In genomic region chr8:95609406-95609805, GRCm38 (mm10) we compare ENCODE assay signal across 43 mouse cellular contexts. TPM values are rescaled to one million over a fixed set of nuclear protein-coding genes. Genes with fewer than 3 reads are reported as not detected.
"Had no signal": no experiment of that assay in that cellular context is flagged by ENCODE, and none has a peak within 500 bp of the region (broad histone marks: within the 10 kb centered on the region; RNA-seq: fewer than 3 reads in every experiment).

No protein-coding gene starts in this region.

- H3K36me3 ChIP-seq: heart, embryonic 10.5 days; heart, embryonic 12.5 days; heart, embryonic 13.5 days; heart, embryonic 15.5 days; hindbrain, embryonic 10.5 days; hindbrain, embryonic 12.5 days; hindbrain, embryonic 13.5 days; hindbrain, embryonic 15.5 days; intestine, embryonic 15.5 days; kidney, embryonic 15.5 days had no signal

- H3K4me3 ChIP-seq: heart, embryonic 10.5 days; heart, embryonic 12.5 days; heart, embryonic 13.5 days; heart, embryonic 15.5 days; hindbrain, embryonic 10.5 days; hindbrain, embryonic 12.5 days; hindbrain, embryonic 13.5 days; hindbrain, embryonic 15.5 days; intestine, embryonic 15.5 days; kidney, embryonic 15.5 days; layer of hippocampus, adult 2 months had no signal

- ATAC-seq: hindbrain, embryonic 16.5 days; hindbrain, postnatal 0 days; inflammation-experienced regulatory T-cells, adult 6 months; intestine, embryonic 15.5 days; intestine, embryonic 16.5 days; intestine, postnatal 0 days had no signal

- H3K27me3 ChIP-seq: heart, embryonic 15.5 days; hindbrain, embryonic 12.5 days; hindbrain, embryonic 15.5 days had no signal

- DNase-seq: heart, postnatal 10 days; heart, postnatal 14 days; heart, postnatal 36 days; heart, postnatal 4 days; kidney, adult 11 months; kidney, adult 18-20 months; kidney, adult 2 months; kidney, adult 8-10 months; kidney, adult 9 months; kidney, postnatal 10 days; kidney, postnatal 14 days; kidney, postnatal 25 days; kidney, postnatal 36 days; kidney, postnatal 4 days; layer of hippocampus, adult 9-11 months; layer of hippocampus, postnatal 36 days had no signal

- H3K9me3 ChIP-seq: heart, embryonic 10.5 days; heart, embryonic 12.5 days; heart, embryonic 13.5 days; heart, embryonic 15.5 days; hindbrain, embryonic 10.5 days; hindbrain, embryonic 12.5 days; hindbrain, embryonic 13.5 days; hindbrain, embryonic 15.5 days; intestine, embryonic 15.5 days; kidney, embryonic 15.5 days had no signal

- H3K9ac ChIP-seq: heart, embryonic 12.5 days; heart, embryonic 13.5 days; heart, embryonic 15.5 days; hindbrain, embryonic 12.5 days; hindbrain, embryonic 13.5 days; hindbrain, embryonic 14.5 days; hindbrain, embryonic 15.5 days; intestine, embryonic 15.5 days; kidney, embryonic 15.5 days had no signal

- H3K4me1 ChIP-seq: hindbrain, embryonic 15.5 days; intestine, embryonic 15.5 days; kidney, embryonic 15.5 days had no signal

- H3K4me2 ChIP-seq: heart, embryonic 11.5 days; heart, embryonic 12.5 days; heart, embryonic 13.5 days; heart, embryonic 15.5 days; hindbrain, embryonic 12.5 days; hindbrain, embryonic 13.5 days; hindbrain, embryonic 14.5 days; hindbrain, embryonic 15.5 days; intestine, embryonic 15.5 days; kidney, embryonic 15.5 days had no signal

- H3K27ac ChIP-seq: heart, embryonic 10.5 days; heart, embryonic 13.5 days; heart, embryonic 15.5 days; hindbrain, embryonic 10.5 days; hindbrain, embryonic 12.5 days; hindbrain, embryonic 13.5 days; hindbrain, embryonic 14.5 days; hindbrain, embryonic 15.5 days; hindbrain, postnatal 0 days; intestine, embryonic 15.5 days; kidney, embryonic 15.5 days; kidney, postnatal 0 days had no signal

RNA-seq across cellular contexts. Expression of gene Prss54, which starts 33.3 kb away (rescaled TPM):
- polyA plus RNA-seq: heart, embryonic 10.5 days; heart, embryonic 11.5 days; heart, embryonic 12.5 days; heart, embryonic 13.5 days; heart, embryonic 14.5 days; heart, embryonic 15.5 days; heart, embryonic 16.5 days; heart, postnatal 0 days; hindbrain, embryonic 10.5 days; hindbrain, embryonic 11.5 days; hindbrain, embryonic 12.5 days; hindbrain, embryonic 13.5 days; hindbrain, embryonic 14.5 days; hindbrain, embryonic 15.5 days; hindbrain, embryonic 16.5 days; hindbrain, postnatal 0 days; inflammation-experienced regulatory T-cells, adult 6 months; intestine, embryonic 14.5 days; intestine, embryonic 15.5 days; intestine, embryonic 16.5 days; intestine, postnatal 0 days; kidney, adult 2 months; kidney, embryonic 14.5 days; kidney, embryonic 15.5 days; kidney, embryonic 16.5 days; kidney, postnatal 0 days; large intestine, adult 2 months had no signal
